Mouse (Mus musculus): ENCODE measurements at regions not wholly inside any gene's neighbourhood (a gene's known extent, or its start where the extent isn't known, plus 50 kb on each side); places are given as distances from the start of the nearest gene placed in this dataset.

GRCm38 (mm10) chr17:47262141-47262540 is 106.5 kb upstream of the Mrps10 start:
- TF ChIP-seq MAX (IDR thresholded peaks at IDR 0.05) (no peak), USF1 (IDR thresholded peaks at IDR 0.05; ENCODE audit: low read depth) (no peak)

Measured in C2C12 (cell line).